Mouse (Mus musculus): Measurements from ENCODE around the gene Nbr1. TPM values are rescaled to one million over a fixed set of nuclear protein-coding genes. Genes with fewer than 3 reads are reported as not detected.
"Not testable (repeated sequence)": the region's sequence is repeated elsewhere in the genome, so short reads cannot be mapped to it uniquely, and the experiment has no call there.

Gene Nbr1
- polyA plus RNA-seq, 1 experiment: 355 TPM

DNA sequence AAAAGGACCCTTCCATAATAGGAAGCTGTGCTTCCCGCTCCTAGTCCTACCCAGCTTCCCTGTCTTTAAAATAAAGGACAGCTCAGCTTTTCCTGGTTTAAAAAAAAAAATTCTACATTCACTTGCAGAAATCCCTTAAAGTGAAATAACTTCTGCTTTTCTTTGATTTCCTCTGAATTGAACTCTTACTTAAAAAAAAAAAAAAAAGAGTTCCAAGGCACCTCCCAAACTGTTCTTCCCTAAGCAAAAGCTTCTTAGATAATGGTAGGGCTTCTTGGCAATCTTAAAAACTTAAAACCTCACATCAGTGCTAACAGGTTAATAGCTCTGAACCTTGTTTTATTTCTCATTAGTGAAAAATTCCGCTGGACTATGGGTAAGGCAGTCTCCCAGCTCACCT, 31.3 kb downstream of the Nbr1 start:
- H3K4me3 ChIP-seq (ENCODE audit: control insufficient read depth, low read depth, low read length): no peak overlapping the region
- peaks cover 5% of the 10 kb centered on the region for H3K4me1 ChIP-seq (ENCODE audit: control insufficient read depth, insufficient read depth, low read length)
- H3K27ac ChIP-seq (ENCODE audit: control insufficient read depth, insufficient read depth, low read depth, low read length): no peak overlapping the region
- no peaks in the 10 kb centered on the region for H3K27me3 ChIP-seq (ENCODE audit: control insufficient read depth, insufficient read depth, low read length)
- H3K36me3 ChIP-seq (ENCODE audit: control insufficient read depth, insufficient read depth, low read length): no peaks in the 10 kb centered on the region
- TF ChIP-seq CTCF (IDR thresholded peaks at IDR 0.05; ENCODE audit: control insufficient read depth, insufficient read depth, insufficient replicate concordance, low read depth, low read length) (no peak), POLR2A (IDR thresholded peaks at IDR 0.05; ENCODE audit: control insufficient read depth, low read depth, low read length) (no peak)

- not testable (repeated sequence) for H3K27ac ChIP-seq (ENCODE audit: control insufficient read depth, insufficient read depth, low read depth, low read length); H3K27me3 ChIP-seq (ENCODE audit: control insufficient read depth, insufficient read depth, low read length); H3K36me3 ChIP-seq (ENCODE audit: control insufficient read depth, insufficient read depth, low read length); H3K4me1 ChIP-seq (ENCODE audit: control insufficient read depth, insufficient read depth, low read length); H3K4me3 ChIP-seq (ENCODE audit: control insufficient read depth, low read depth, low read length)
Observed at GRCm38 (mm10) chr11:101585031-101585430, 33.1 kb downstream of the Nbr1 start.

DNA sequence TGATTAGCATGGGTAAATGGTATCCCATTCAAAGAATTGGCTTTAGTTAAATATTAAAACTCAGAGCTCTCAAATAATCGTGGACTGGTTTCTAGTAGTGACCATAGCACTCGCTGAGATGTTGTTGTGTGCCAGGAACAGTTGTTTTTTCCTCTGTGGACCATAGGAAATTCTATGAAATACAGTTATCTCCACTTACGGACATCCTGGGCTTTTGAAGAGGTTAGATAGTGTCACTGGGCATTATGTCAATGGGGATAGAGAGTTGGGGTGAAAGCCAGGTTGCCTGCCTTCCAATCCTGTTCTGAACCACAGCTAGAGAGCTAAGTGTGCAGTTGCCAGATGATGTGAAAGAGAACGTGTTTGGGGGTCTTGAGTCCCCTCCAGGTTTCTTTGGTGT, 33.9 kb downstream of the Nbr1 start:
- H3K36me3 ChIP-seq (ENCODE audit: control insufficient read depth, insufficient read depth, low read length): no peaks in the 10 kb centered on the region; the same call in 1 of the 2 replicates
- no peak overlapping the region for H3K27ac ChIP-seq (ENCODE audit: control insufficient read depth, insufficient read depth, low read depth, low read length)
- TF ChIP-seq POLR2A (IDR thresholded peaks at IDR 0.05; ENCODE audit: control insufficient read depth, low read depth, low read length): no peak
- no peak for TF ChIP-seq CTCF (IDR thresholded peaks at IDR 0.05; ENCODE audit: control insufficient read depth, insufficient read depth, insufficient replicate concordance, low read depth, low read length)
- H3K4me1 ChIP-seq (ENCODE audit: control insufficient read depth, insufficient read depth, low read length): peaks cover 5% of the 10 kb centered on the region
- no peak overlapping the region for H3K4me3 ChIP-seq (ENCODE audit: control insufficient read depth, low read depth, low read length)
- no peaks in the 10 kb centered on the region for H3K27me3 ChIP-seq (ENCODE audit: control insufficient read depth, insufficient read depth, low read length)

GRCm38 (mm10) chr11:101587676-101588075, 35.7 kb downstream of the Nbr1 start:
- no peaks in the 10 kb centered on the region for H3K4me1 ChIP-seq (ENCODE audit: control insufficient read depth, insufficient read depth, low read length)
- no peaks in the 10 kb centered on the region for H3K27me3 ChIP-seq (ENCODE audit: control insufficient read depth, insufficient read depth, low read length)
- TF ChIP-seq CTCF (IDR thresholded peaks at IDR 0.05; ENCODE audit: control insufficient read depth, insufficient read depth, insufficient replicate concordance, low read depth, low read length) (no peak), POLR2A (IDR thresholded peaks at IDR 0.05; ENCODE audit: control insufficient read depth, low read depth, low read length) (no peak)
- no peak overlapping the region for H3K27ac ChIP-seq (ENCODE audit: control insufficient read depth, insufficient read depth, low read depth, low read length)
- H3K36me3 ChIP-seq (ENCODE audit: control insufficient read depth, insufficient read depth, low read length): no peaks in the 10 kb centered on the region; the same call in 1 of the 2 replicates
- H3K4me3 ChIP-seq (ENCODE audit: control insufficient read depth, low read depth, low read length): no peak overlapping the region

GRCm38 (mm10) chr11:101588868-101589267, 36.9 kb downstream of the Nbr1 start:
- H3K27me3 ChIP-seq (ENCODE audit: control insufficient read depth, insufficient read depth, low read length): no peaks in the 10 kb centered on the region
- no peaks in the 10 kb centered on the region; the same call in 1 of the 2 replicates for H3K36me3 ChIP-seq (ENCODE audit: control insufficient read depth, insufficient read depth, low read length)
- TF ChIP-seq CTCF (IDR thresholded peaks at IDR 0.05; ENCODE audit: control insufficient read depth, insufficient read depth, insufficient replicate concordance, low read depth, low read length) (no peak), POLR2A (IDR thresholded peaks at IDR 0.05; ENCODE audit: control insufficient read depth, low read depth, low read length) (no peak)
- H3K27ac ChIP-seq (ENCODE audit: control insufficient read depth, insufficient read depth, low read depth, low read length): no peak overlapping the region
- no peaks in the 10 kb centered on the region for H3K4me1 ChIP-seq (ENCODE audit: control insufficient read depth, insufficient read depth, low read length)
- no peak overlapping the region for H3K4me3 ChIP-seq (ENCODE audit: control insufficient read depth, low read depth, low read length)

DNA sequence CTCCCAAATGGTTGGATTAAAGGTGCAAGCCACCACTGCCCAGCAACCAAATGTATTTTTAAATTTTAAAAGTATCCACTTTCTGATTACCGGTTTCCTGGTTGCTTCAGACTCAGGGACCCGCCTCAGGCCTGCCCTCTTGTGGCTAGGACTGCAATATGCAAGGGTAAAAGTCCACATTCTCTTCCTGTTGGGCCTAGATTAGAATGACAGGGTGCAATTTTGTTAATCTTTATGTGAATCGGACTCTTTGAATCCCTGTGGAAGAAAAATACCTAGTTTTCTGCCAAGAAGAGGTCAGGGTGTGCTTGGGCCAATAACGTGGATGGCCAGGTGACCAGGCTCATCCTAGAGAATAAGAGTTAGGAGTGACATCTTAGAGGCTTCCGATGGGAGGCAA, 37.5 kb downstream of the Nbr1 start:
- no peaks in the 10 kb centered on the region; the same call in 1 of the 2 replicates for H3K36me3 ChIP-seq (ENCODE audit: control insufficient read depth, insufficient read depth, low read length)
- no peaks in the 10 kb centered on the region for H3K27me3 ChIP-seq (ENCODE audit: control insufficient read depth, insufficient read depth, low read length)
- no peak overlapping the region for H3K4me3 ChIP-seq (ENCODE audit: control insufficient read depth, low read depth, low read length)
- no peak for TF ChIP-seq POLR2A (IDR thresholded peaks at IDR 0.05; ENCODE audit: control insufficient read depth, low read depth, low read length)
- peak; percentile 55; the same call in 1 of the 2 replicates for TF ChIP-seq CTCF (IDR thresholded peaks at IDR 0.05; ENCODE audit: control insufficient read depth, insufficient read depth, insufficient replicate concordance, low read depth, low read length)
- H3K27ac ChIP-seq (ENCODE audit: control insufficient read depth, insufficient read depth, low read depth, low read length): no peak overlapping the region
- no peaks in the 10 kb centered on the region for H3K4me1 ChIP-seq (ENCODE audit: control insufficient read depth, insufficient read depth, low read length)

DNA sequence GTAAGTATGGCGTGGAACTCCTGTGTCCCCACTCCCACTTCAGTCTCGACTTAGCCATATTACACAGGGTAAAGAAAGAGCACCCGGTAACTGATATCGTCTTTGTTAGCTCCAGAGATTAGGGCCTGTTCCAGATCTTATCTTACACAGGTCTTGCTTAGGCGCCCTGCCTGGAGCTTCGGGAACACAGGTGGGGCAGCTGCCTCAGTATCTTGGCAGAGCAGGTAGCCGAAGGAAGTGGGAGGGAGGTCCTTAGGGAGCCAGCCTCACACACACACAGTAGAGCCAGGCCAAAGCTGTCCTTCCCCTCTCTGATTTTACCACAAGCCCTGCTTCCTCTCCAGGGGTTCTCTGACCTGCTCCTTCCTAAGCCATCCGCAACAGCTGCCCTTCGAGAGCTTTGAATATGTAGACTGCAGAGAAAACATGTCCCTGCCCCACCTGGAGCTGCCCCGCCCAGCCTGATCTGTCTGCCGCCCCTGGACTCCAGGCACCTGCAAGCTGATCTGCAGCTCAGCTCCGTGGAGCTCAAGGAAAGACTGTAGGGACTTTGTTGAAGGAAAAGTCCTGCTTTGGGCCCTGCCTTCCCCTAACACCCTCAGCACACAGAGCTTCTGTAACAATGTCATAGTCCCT, 38.2 kb downstream of the Nbr1 start:
- no peaks in the 10 kb centered on the region for H3K27me3 ChIP-seq (ENCODE audit: control insufficient read depth, insufficient read depth, low read length)
- no peaks in the 10 kb centered on the region for H3K4me1 ChIP-seq (ENCODE audit: control insufficient read depth, insufficient read depth, low read length)
- no peak overlapping the region for H3K27ac ChIP-seq (ENCODE audit: control insufficient read depth, insufficient read depth, low read depth, low read length)
- TF ChIP-seq POLR2A (IDR thresholded peaks at IDR 0.05; ENCODE audit: control insufficient read depth, low read depth, low read length) (no peak), CTCF (IDR thresholded peaks at IDR 0.05; ENCODE audit: control insufficient read depth, insufficient read depth, insufficient replicate concordance, low read depth, low read length) (no peak)
- no peak overlapping the region for H3K4me3 ChIP-seq (ENCODE audit: control insufficient read depth, low read depth, low read length)
- H3K36me3 ChIP-seq (ENCODE audit: control insufficient read depth, insufficient read depth, low read length): no peaks in the 10 kb centered on the region; the same call in 1 of the 2 replicates

GRCm38 (mm10) chr11:101599156-101599555, 47.2 kb downstream of the Nbr1 start, which contains the start of gene Gm11634:
TSS of gene Gm11634 (minus strand) at chr11:101599256.
- H3K27me3 ChIP-seq (ENCODE audit: control insufficient read depth, insufficient read depth, low read length): no peaks in the 10 kb centered on the region
- H3K27ac ChIP-seq (ENCODE audit: control insufficient read depth, insufficient read depth, low read depth, low read length): no peak within 1 kb of the TSS
- H3K4me1 ChIP-seq (ENCODE audit: control insufficient read depth, insufficient read depth, low read length): no peaks in the 10 kb centered on the region
- 0 out of 2 replicates have a peak, but pooled peaks have one; percentile 38 for TF ChIP-seq POLR2A (IDR thresholded peaks at IDR 0.05; ENCODE audit: control insufficient read depth, low read depth, low read length)
- TF ChIP-seq CTCF (IDR thresholded peaks at IDR 0.05; ENCODE audit: control insufficient read depth, insufficient read depth, insufficient replicate concordance, low read depth, low read length): no peak
- no peaks in the 10 kb centered on the region for H3K36me3 ChIP-seq (ENCODE audit: control insufficient read depth, insufficient read depth, low read length)
- H3K4me3 ChIP-seq (ENCODE audit: control insufficient read depth, low read depth, low read length): peak within 1 kb of the TSS; percentile 77
